Mouse (Mus musculus) liver, embryonic 13.5 days (tissue): Measurements from ENCODE around the gene Abcd2. TPM values are rescaled to one million over a fixed set of nuclear protein-coding genes. Genes with fewer than 3 reads are reported as not detected.

ENCODE experiments used
- ATAC-seq: fragments of 200-750 bp; cut with Nextera tagmentation; 2 replicates; pipeline ENCODE4 v1.8.0; 2017; ENCODE audit warnings: low read depth, mild to moderate bottlenecking, moderate number of reproducible peaks, moderate library complexity
- DNase-seq: peaks from one replicate; pipeline ENCODE4 v3.0.0; 2022
- H3K27ac ChIP-seq: fragments of 300-500 bp; sonication (generic); 2 replicates; pipeline ENCODE4 v1.5.1; 2015; ENCODE audit warnings: moderate library complexity, mild to moderate bottlenecking, inconsistent platforms
- H3K27me3 ChIP-seq: fragments of 300-500 bp; sonication (generic); 2 replicates; pipeline ENCODE4 v1.6.1; 2015; ENCODE audit warnings: mild to moderate bottlenecking, inconsistent platforms
- H3K36me3 ChIP-seq: fragments of 300-500 bp; sonication (generic); 2 replicates; pipeline ENCODE4 v1.6.1; 2015; ENCODE audit warnings: mild to moderate bottlenecking, inconsistent platforms
- H3K4me1 ChIP-seq: fragments of 300-500 bp; sonication (generic); replicated peaks from 2 replicates; pipeline ENCODE4 v1.6.1; 2015; ENCODE audit warnings: inconsistent platforms
- H3K4me2 ChIP-seq: fragments of 300-500 bp; sonication (generic); 2 replicates; pipeline ENCODE4 v1.6.1; 2015; ENCODE audit warnings: inconsistent platforms, mild to moderate bottlenecking, moderate library complexity
- H3K4me3 ChIP-seq: fragments of 300-500 bp; sonication (generic); replicated peaks from 2 replicates; pipeline ENCODE4 v1.5.1; 2015; ENCODE audit warnings: mild to moderate bottlenecking, inconsistent platforms
- H3K9ac ChIP-seq: fragments of 300-500 bp; sonication (generic); 2 replicates; pipeline ENCODE4 v1.6.1; 2015; ENCODE audit warnings: mild to moderate bottlenecking, inconsistent platforms
- H3K9me3 ChIP-seq: fragments of 300-500 bp; sonication (generic); replicated peaks from 2 replicates; pipeline ENCODE4 v1.6.1; 2016; ENCODE audit warnings: inconsistent platforms
- WGBS: fragments of 180-500 bp; shearing (Covaris S2); methylation state at CpG from one replicate; pipeline ENCODE4 v1.1.7; 2015; ENCODE audit not compliant: insufficient replicate concordance; 5-methylcytosine and 5-hydroxymethylcytosine counted together
- polyA plus RNA-seq: library from polyadenylated mRNA; unstranded; fragments of >200 nt; fragmentation: Nextera tagmentation; extraction: Ambion mirVana; gene quantifications from 2 replicates; pipeline ENCODE4 v1.2.1, GENCODE M21; 2015

Abcd2 gene
- polyA plus RNA-seq, 1 experiment from 2014 or later: 2.0 TPM

DNA sequence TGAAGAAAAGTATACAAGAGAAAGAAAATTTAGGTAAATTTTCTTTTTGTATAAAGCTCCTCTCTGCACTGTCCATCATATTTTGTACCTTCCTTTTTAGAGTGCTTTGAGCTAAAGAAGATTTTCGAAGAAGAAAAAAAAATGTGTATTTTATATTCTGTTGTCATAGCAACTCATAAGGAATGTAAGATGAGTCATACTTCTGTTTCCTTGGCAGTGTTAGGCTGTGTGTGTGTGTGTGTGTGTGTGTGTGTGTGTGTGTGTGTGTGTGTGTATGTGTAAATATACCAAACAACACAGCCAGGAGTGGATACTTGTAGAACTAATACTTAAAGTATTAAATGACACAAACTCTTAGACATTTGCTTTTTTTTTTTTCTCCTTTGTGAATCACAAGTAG is 39.0 kb downstream of the Abcd2 start:
- 41% methylated on average over 1 of the region's 1 CpGs for WGBS
- ATAC-seq (no peak), DNase-seq (no peak)
- H3K36me3 ChIP-seq: no peaks in the 10 kb centered on the region
- H3K4me1 ChIP-seq: no peaks in the 10 kb centered on the region
- H3K27ac ChIP-seq: no peak overlapping the region
- H3K27me3 ChIP-seq: no peaks in the 10 kb centered on the region
- no peak overlapping the region for H3K9ac ChIP-seq
- no peak overlapping the region for H3K4me3 ChIP-seq
- no peaks in the 10 kb centered on the region for H3K9me3 ChIP-seq
- H3K4me2 ChIP-seq: no peak overlapping the region

DNA sequence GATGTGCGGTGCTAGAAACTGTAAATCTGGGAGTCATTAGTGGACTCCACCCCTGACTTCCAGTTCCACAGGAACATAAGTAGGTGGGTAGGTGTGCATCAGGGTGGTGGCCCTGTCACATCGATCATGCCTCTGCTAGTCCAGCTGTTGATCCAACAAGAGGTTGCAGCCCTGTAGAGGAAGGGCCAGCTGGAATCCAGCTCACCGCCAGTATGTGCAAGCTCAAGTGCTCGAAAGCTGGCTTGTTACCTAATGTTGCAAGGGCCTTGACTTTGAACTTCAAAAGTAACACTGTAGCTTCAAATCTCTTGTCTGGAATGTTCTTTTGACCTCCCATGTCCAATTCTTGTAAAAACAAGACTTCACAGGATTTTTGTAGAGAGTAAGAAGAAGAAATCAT is 67.0 kb downstream of the Abcd2 start:
- H3K4me2 ChIP-seq: no peak overlapping the region
- H3K27ac ChIP-seq: no peak overlapping the region
- H3K36me3 ChIP-seq: no peaks in the 10 kb centered on the region
- DNase-seq: no peak
- no peak overlapping the region for H3K4me3 ChIP-seq
- H3K9ac ChIP-seq: no peak overlapping the region
- 72% methylated on average over 4 of the region's 4 CpGs for WGBS
- H3K4me1 ChIP-seq: no peaks in the 10 kb centered on the region
- H3K9me3 ChIP-seq: no peaks in the 10 kb centered on the region
- H3K27me3 ChIP-seq: no peaks in the 10 kb centered on the region
- no peak for ATAC-seq

DNA sequence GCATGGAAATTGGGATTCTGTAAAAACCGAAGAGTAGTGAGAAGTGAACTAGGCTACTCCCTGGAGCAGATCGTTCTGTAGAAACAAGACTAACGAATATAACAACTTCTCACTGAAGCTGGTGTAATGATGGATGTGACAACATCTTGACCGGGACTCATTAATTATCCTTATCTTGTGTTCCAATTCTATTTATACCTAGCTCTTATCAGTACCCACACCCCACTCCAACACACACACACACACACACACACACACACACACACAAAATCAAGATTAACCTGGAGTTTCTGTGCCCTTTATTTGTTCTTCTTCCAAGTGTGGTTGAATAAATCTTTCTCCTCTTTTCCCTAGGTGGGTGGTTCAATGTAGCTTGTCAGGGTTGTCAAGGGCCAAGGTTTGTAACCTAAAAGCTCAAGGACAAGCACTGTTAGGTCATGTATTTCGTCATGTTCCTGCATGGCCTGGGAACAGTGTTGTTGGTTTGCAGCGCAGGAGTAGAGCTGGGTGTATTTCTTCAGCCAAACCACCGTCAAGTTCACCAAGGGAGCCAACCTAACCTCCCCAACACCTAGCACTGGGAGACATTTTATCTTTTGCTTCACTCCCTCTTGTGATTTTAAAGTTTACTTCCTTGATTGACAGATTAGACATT is 78.9 kb downstream of the Abcd2 start:
- 60% methylated on average over 7 of the region's 7 CpGs for whole genome bisulfite sequencing
- H3K36me3 ChIP-seq: no peaks in the 10 kb centered on the region
- H3K4me3 ChIP-seq: no peak overlapping the region
- H3K27ac ChIP-seq: no peak overlapping the region
- H3K9ac ChIP-seq: no peak overlapping the region
- ATAC-seq (no peak), DNase-seq (no peak)
- H3K4me1 ChIP-seq: no peaks in the 10 kb centered on the region
- H3K4me2 ChIP-seq: no peak overlapping the region
- no peaks in the 10 kb centered on the region for H3K9me3 ChIP-seq
- no peaks in the 10 kb centered on the region for H3K27me3 ChIP-seq

- no peak overlapping the region for H3K9ac ChIP-seq
- H3K27ac ChIP-seq: no peak overlapping the region
- ATAC-seq: no peak
- H3K4me2 ChIP-seq: no peak overlapping the region
- no peaks in the 10 kb centered on the region for H3K27me3 ChIP-seq
- H3K4me3 ChIP-seq: no peak overlapping the region
- no peaks in the 10 kb centered on the region for H3K36me3 ChIP-seq
- no peak for DNase-seq
- no peaks in the 10 kb centered on the region for H3K4me1 ChIP-seq
- no peaks in the 10 kb centered on the region for H3K9me3 ChIP-seq
- 76% methylated on average over 5 of the region's 5 CpGs for WGBS
Observed at GRCm38 (mm10) chr15:91108102-91108659, 83.4 kb downstream of the Abcd2 start.

GRCm38 (mm10) chr15:91104934-91105333 is 86.7 kb downstream of the Abcd2 start:
- Histone ChIP-seq H3K27ac (no peak overlapping the region), H3K9ac (no peak overlapping the region), H3K9me3 (no peaks in the 10 kb centered on the region), H3K36me3 (no peaks in the 10 kb centered on the region), H3K4me3 (no peak overlapping the region), H3K4me1 (no peaks in the 10 kb centered on the region), H3K27me3 (no peaks in the 10 kb centered on the region), H3K4me2 (no peak overlapping the region)
- no peak for DNase-seq
- no peak for ATAC-seq
- WGBS: 57% methylated on average over 3 of the region's 3 CpGs

GRCm38 (mm10) chr15:91104276-91104675 is 87.3 kb downstream of the Abcd2 start:
- no peaks in the 10 kb centered on the region for H3K36me3 ChIP-seq
- no peak for DNase-seq
- no peak overlapping the region for H3K9ac ChIP-seq
- no peak overlapping the region for H3K27ac ChIP-seq
- no peaks in the 10 kb centered on the region for H3K9me3 ChIP-seq
- 67% methylated on average over 1 of the region's 1 CpGs for WGBS
- H3K4me1 ChIP-seq: no peaks in the 10 kb centered on the region
- no peaks in the 10 kb centered on the region for H3K27me3 ChIP-seq
- no peak overlapping the region for H3K4me3 ChIP-seq
- no peak for ATAC-seq
- H3K4me2 ChIP-seq: no peak overlapping the region

DNA sequence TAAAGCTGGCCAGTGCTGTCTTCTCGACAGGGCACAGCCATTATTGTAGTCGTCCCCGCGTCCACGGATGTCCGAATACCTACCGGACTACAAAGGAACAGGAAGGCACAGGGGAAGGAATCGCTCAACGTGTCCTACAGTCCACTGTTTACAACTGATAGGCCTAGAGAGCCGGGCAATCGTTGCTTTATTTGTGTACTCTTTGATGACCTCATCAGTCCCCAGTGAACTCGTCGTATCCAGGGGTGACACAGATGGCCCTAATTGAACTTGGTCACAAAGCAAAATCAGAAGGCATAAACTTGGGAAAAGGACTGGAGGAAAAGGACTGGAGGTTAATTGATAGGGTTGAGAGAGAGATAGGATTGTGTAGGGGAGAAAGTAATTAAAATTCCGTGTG is 87.8 kb downstream of the Abcd2 start:
- ATAC-seq (no peak), DNase-seq (no peak)
- Histone ChIP-seq H3K27me3 (no peaks in the 10 kb centered on the region), H3K4me3 (no peak overlapping the region), H3K27ac (no peak overlapping the region), H3K9ac (no peak overlapping the region), H3K36me3 (no peaks in the 10 kb centered on the region), H3K4me1 (no peaks in the 10 kb centered on the region), H3K9me3 (no peaks in the 10 kb centered on the region), H3K4me2 (no peak overlapping the region)
- whole genome bisulfite sequencing: 57% methylated on average over 14 of the region's 14 CpGs

DNA sequence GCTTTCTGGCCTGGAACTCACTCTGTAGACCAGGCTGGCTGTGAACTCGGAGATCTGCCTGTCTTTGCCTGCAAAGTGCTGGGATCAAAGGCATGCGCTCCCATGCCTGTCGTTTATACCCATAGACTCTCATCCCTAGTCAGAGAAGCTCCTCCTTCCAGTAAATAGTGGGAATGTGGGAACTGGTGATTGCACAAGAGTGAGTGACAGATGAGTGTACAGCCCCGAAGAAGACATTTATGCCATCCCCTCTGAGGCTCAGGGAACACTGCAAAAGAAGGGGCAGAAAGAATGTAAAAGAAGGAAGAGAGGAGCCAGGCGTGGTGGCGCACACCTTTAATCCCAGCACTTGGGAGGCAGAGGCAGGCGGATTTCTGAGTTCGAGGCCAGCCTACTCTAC is 88.3 kb downstream of the Abcd2 start:
- ATAC-seq (no peak), DNase-seq (no peak)
- no peaks in the 10 kb centered on the region for H3K9me3 ChIP-seq
- 70% methylated on average over 8 of the region's 8 CpGs for whole genome bisulfite sequencing
- H3K9ac ChIP-seq: no peak overlapping the region
- H3K27ac ChIP-seq: no peak overlapping the region
- no peaks in the 10 kb centered on the region for H3K36me3 ChIP-seq
- H3K4me3 ChIP-seq: no peak overlapping the region
- no peaks in the 10 kb centered on the region for H3K4me1 ChIP-seq
- no peak overlapping the region for H3K4me2 ChIP-seq
- no peaks in the 10 kb centered on the region for H3K27me3 ChIP-seq

- H3K27me3 ChIP-seq: no peaks in the 10 kb centered on the region
- ATAC-seq (no peak), DNase-seq (no peak)
- 67% methylated on average over 6 of the region's 6 CpGs for WGBS
- H3K4me3 ChIP-seq: no peak overlapping the region
- H3K4me1 ChIP-seq: no peaks in the 10 kb centered on the region
- H3K27ac ChIP-seq: no peak overlapping the region
- no peak overlapping the region for H3K9ac ChIP-seq
- H3K9me3 ChIP-seq: no peaks in the 10 kb centered on the region
- H3K36me3 ChIP-seq: no peaks in the 10 kb centered on the region
- H3K4me2 ChIP-seq: no peak overlapping the region
Observed at GRCm38 (mm10) chr15:91096606-91097005, 95.0 kb downstream of the Abcd2 start.

Other genes with a start within 250 kb of the Abcd2 start
- 1.9 and 2.1 TPM in 2 replicates for gene Kif21a, start 141.9 kb downstream of the Abcd2 start, polyA plus RNA-seq
- not detected in 2 replicates for gene CN725425, start 7.7 kb upstream of the Abcd2 start, polyA plus RNA-seq